Mouse (Mus musculus): ENCODE results near the gene Pced1b.

Pced1b gene

GRCm38 (mm10) chr15:97407496-97408454 is 160.9 kb downstream of the Pced1b start:
- peak; percentile 24 for DNase-seq

GRCm38 (mm10) chr15:97411136-97411535 is 164.2 kb downstream of the Pced1b start:
- no peak for DNase-seq

- DNase-seq, result no peak
Observed at GRCm38 (mm10) chr15:97411671-97412070, 164.8 kb downstream of the Pced1b start.

- DNase-seq, result no peak
Observed at GRCm38 (mm10) chr15:97412308-97412707, 165.4 kb downstream of the Pced1b start.

GRCm38 (mm10) chr15:97412861-97413260 is 166.0 kb downstream of the Pced1b start:
- no peak for DNase-seq

- no peak for DNase-seq
Observed at GRCm38 (mm10) chr15:97414718-97415413, 168.0 kb downstream of the Pced1b start.

- no peak for DNase-seq
Observed at GRCm38 (mm10) chr15:97415426-97415946, 168.6 kb downstream of the Pced1b start.

- DNase-seq, result no peak
Observed at GRCm38 (mm10) chr15:97420292-97420691, 173.4 kb downstream of the Pced1b start.

GRCm38 (mm10) chr15:97421533-97421932 is 174.6 kb downstream of the Pced1b start:
- no peak for DNase-seq

- no peak for DNase-seq
Observed at GRCm38 (mm10) chr15:97422212-97422944, 175.5 kb downstream of the Pced1b start.

GRCm38 (mm10) chr15:97424375-97424774 is 177.5 kb downstream of the Pced1b start:
- DNase-seq, result no peak

GRCm38 (mm10) chr15:97424961-97425360 is 178.1 kb downstream of the Pced1b start:
- no peak for DNase-seq

- DNase-seq, result no peak
Observed at GRCm38 (mm10) chr15:97429201-97429900, 182.4 kb downstream of the Pced1b start.

GRCm38 (mm10) chr15:97431533-97431932 is 184.6 kb downstream of the Pced1b start:
- DNase-seq, result no peak

- DNase-seq, result no peak
Observed at GRCm38 (mm10) chr15:97432221-97432620, 185.3 kb downstream of the Pced1b start.

Measured in kidney, postnatal 10 days (tissue).